Mouse (Mus musculus) frontal cortex, postnatal 25 days (tissue): ENCODE measurements around the gene Rras2.

Experiments used
- DNase-seq, 2 experiments: peaks; one replicate each; pipeline ENCODE4 v3.0.0; 2022; ENCODE audit warnings: low spot score in 2 of 2

Gene Rras2

GRCm38 (mm10) chr7:114028828-114029227 lies 88.8 kb downstream of the Rras2 start:
- DNase-seq, result no peak

GRCm38 (mm10) chr7:114027406-114027805 lies 90.2 kb downstream of the Rras2 start:
- DNase-seq, result no peak

DNA sequence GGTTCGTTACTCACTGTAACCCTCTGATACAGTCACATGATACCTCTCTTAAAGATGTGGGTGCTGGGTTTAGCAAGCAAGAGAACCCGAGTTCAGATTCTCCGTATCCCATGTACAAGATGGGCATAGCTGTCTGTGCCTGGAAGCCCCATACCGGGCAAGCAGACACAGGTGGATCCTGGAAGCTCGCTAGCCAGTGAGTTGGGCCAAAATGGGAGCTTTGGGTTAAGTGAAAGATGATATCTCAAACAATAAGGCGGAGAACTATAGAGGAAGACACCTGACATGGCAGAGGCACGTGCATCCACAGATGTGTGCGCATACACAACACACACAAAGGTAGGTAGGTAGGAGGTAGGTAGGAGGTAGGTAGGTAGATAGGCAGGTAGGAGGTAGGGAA lies 90.7 kb downstream of the Rras2 start:
- DNase-seq, result no peak

GRCm38 (mm10) chr7:114020704-114021093 lies 96.9 kb downstream of the Rras2 start:
- peak; percentile 62 to 76 for DNase-seq

DNA sequence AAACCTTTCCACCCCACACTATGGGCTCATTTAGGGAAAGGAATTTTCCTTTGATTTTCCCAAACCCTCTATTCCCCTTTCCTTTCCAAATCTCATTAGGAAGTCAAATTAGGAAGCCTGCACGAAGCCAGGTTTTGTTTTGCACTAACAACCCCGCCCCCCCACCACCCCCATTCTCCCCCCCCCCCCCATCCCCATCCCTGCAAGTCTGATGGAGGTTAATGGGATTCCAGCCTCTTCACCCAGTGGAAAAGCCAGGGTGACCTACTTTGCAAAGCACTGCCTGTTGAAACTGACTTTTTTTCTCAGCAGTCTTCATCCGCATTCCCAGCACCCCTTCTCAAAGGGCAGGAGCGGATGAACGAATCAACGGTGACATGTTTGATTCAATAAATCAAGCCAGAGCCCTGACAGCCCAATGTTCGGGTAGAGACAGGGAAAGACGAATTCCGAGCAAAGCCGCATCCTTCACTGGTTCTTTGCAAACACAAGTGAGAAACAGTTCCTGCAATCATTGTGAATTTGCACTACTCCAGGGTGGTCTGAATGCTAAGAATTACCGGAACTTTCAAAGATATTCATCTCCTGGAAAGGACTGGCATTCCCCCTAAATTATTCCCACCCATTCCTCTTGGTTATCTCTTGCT lies 97.4 kb downstream of the Rras2 start:
- no peak for DNase-seq

- DNase-seq, result no peak
Measured at GRCm38 (mm10) chr7:114018861-114019260, 98.7 kb downstream of the Rras2 start.

DNA sequence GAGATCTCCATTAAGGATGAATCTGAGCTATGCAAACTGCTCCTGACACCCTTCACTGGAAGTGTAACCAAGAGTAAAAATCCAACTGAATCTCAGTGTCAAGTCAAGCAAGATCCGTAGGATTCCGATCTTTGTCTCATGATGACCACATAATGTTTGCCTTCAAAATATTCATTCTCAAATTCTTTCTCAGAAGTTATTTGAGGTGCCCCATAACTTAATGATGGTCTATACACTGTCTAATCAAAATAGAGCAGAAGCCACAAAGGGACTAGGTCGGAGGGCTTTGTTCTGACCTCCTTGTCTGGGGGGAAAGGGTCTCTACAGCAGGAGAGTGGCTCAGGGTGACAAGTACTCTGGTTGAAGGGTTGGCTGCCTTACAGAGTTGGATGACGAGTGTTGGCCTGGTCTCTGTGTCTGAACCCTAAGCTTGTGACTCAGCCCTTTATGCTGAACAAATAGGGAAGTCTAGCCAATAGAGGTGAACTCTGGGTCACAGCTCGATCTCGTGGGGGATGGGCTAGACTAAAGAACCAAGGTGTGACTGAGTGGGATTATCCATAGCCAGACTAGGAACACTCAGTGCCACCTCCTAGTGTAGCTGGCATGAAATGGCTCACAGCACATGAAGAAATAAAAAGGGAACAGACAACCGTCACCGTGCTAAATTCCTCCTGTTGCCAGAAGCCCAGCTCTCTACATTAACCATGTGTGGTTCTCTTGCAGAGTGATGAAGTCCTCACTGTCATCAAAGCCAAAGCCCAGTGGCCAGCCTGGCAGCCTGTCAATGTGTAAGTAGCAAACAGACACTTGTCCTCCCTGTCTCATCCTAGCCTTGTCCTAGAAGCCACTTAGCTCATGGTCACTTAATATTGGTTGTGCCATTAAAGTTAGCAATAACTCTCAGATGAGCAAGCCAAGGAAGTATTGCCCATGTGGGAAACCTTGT lies 101.3 kb downstream of the Rras2 start:
- DNase-seq, result no peak

DNA sequence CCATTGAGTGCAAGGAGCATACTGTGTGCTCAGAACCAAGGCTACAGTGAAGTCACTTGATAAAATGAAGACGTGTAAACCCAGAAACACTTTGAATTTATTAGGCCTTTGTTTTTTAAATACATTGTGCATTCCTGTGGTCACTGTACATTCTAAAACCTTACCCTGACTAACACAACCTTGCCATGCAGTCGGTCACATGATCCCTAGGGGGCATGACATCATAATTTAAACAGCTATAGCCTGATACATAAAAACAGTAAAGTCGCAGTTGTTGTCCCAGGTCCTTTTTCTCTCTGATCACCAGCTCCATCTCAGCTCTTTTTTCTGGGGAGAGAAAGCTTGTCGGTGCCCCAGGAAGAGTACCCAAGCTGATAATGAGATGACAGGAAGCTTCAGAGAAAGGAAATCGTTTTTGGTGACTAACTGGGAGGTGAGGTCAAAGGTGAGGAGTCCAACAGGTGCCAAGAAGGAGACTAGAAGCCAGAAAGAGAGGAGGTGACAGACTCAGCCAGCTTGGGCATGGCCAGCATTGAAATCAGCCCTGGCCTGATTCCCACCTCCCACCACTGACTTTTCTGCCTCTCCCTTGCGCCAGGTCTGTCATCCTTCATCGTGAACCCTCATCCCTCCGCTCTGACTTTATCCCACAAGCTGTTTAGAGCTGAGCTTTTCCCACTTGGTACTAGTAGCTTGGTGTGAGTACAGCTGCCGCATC lies 105.7 kb downstream of the Rras2 start:
- DNase-seq, result no peak

DNA sequence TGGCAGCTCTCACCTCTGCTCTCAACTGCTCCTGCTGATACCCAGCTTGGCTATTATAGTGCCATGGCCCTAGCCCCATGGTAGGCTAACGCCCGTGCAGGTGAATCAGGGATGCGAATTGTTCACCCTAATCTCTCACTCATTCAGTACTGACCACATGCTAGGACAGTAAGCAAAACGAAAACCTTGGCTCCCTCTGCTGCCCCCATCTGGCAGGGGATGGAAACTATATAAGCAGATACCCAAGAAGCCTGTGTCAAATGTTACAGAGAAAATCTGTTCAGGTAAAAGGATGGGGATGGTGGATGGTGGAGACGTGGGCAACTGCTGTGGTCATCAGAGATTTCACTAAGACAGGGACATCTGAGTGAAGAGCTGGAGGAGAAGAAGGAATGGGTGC lies 110.0 kb downstream of the Rras2 start:
- DNase-seq, result no peak

- DNase-seq, result no peak
Measured at GRCm38 (mm10) chr7:114006456-114006855, 111.1 kb downstream of the Rras2 start.

DNA sequence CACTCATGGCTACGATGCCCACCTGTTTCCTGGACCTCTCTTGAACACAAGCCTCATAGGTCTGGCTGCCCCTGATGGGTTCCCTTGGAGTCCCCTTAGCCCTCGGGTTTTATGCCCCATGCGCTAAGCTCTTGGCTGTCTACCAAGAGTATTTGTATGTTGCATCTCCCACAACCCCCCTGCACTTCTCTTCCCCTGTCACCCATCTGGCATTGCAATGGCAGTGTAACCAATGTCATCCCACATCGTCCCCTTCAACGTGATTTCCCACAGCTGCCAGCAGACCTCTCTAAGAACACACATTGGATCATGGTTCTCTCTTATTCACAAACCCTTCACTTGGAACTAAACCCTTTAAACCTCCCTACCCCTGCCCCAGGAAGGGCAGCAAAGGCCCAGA lies 112.1 kb downstream of the Rras2 start:
- no peak for DNase-seq

DNA sequence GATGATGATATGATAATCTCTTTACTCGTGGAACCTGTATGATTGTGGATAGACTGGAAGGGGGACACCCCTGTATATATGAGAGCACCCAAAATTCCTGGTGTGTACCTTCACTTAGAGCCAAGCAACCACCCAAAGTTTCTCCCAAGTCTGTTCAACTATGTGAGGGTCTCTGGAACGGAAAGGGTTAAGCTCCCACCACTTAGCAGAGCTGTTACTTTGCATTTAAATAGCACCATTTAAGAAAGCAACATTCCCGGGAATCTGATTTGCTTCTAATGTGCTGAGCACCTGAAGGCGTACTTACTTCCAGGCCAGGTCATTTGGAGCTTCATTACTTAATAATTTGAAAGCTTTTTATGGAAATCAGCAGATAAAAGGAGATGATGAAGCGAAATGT lies 113.4 kb downstream of the Rras2 start:
- DNase-seq, result no peak

DNA sequence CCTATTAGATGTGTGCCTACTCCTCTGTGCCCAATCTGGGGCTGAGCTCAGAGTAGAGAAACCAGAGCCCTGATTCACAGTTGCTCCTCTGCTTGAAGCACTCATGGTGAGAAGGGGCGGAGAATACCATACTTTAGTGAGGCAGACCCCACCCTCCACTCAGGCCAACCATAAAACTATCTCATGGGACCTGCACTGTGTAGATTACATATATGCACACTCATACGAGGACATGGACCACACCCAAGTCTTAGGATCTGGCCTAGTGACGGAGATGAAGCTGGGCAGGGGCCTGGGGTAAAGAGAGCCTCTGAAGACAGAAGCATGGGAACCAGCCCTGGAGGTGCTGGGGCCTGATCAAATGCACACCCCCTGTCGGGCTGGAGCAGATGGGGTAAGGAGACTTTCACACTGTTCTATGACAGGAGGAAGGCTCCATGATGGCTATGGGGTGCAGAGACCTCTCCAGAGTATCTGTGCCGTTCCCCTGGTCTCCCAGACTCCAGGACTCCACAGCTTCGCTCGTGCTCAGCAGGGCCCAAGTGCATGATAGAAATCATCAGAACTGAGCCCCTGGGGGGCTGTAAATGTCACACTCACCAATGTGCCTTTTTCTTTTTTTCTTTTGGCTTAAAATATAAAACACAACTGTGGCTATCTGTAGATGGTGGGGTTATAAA lies 119.8 kb downstream of the Rras2 start:
- DNase-seq, result no peak
